Comparison of ENCODE assay signal across 39 mouse cellular contexts in genomic region chr7:46974648-46975047, GRCm38 (mm10). TPM values are rescaled to one million over a fixed set of nuclear protein-coding genes. Genes with fewer than 3 reads are reported as not detected.
"Had no signal": no experiment of that assay in that cellular context is flagged by ENCODE, and none has a peak within 500 bp of the region (broad histone marks: within the 10 kb centered on the region; RNA-seq: fewer than 3 reads in every experiment).

No protein-coding gene starts in this region.

- H3K27me3 ChIP-seq: heart, embryonic 13.5 days; heart, embryonic 15.5 days; hindbrain, embryonic 13.5 days; hindbrain, embryonic 15.5 days; kidney, embryonic 15.5 days; limb, embryonic 13.5 days; limb, embryonic 15.5 days had no signal

- H3K4me1 ChIP-seq: heart, embryonic 13.5 days; heart, embryonic 15.5 days; hindbrain, embryonic 13.5 days; hindbrain, embryonic 15.5 days; kidney, embryonic 15.5 days; limb, embryonic 13.5 days; limb, embryonic 15.5 days had no signal

- DNase-seq: gastrocnemius, postnatal 14 days; gastrocnemius, postnatal 36 days; heart, adult 18-20 months; heart, postnatal 14 days; heart, postnatal 36 days; kidney, adult 11 months; kidney, adult 2 months; kidney, adult 9 months; kidney, postnatal 14 days; kidney, postnatal 36 days; layer of hippocampus, adult 9-11 months; layer of hippocampus, postnatal 36 days had no signal

- H3K9me3 ChIP-seq: heart, embryonic 15.5 days; hindbrain, embryonic 13.5 days; hindbrain, embryonic 15.5 days; kidney, embryonic 15.5 days; limb, embryonic 15.5 days had no signal

- H3K4me3 ChIP-seq: heart, embryonic 13.5 days; heart, embryonic 15.5 days; hindbrain, embryonic 13.5 days; hindbrain, embryonic 15.5 days; kidney, embryonic 15.5 days; limb, embryonic 13.5 days; limb, embryonic 15.5 days had no signal

- H3K27ac ChIP-seq: heart, embryonic 13.5 days; heart, embryonic 15.5 days; hindbrain, embryonic 13.5 days; hindbrain, embryonic 15.5 days; hindbrain, postnatal 0 days; kidney, embryonic 15.5 days; kidney, postnatal 0 days; limb, embryonic 13.5 days; limb, embryonic 15.5 days had no signal

- H3K9ac ChIP-seq: heart, embryonic 13.5 days; heart, embryonic 15.5 days; hindbrain, embryonic 13.5 days; hindbrain, embryonic 15.5 days; kidney, embryonic 15.5 days; limb, embryonic 13.5 days; limb, embryonic 15.5 days had no signal

- ATAC-seq: hindbrain, postnatal 0 days; intestine, embryonic 16.5 days had no signal

- H3K36me3 ChIP-seq: heart, embryonic 13.5 days; heart, embryonic 15.5 days; hindbrain, embryonic 13.5 days; hindbrain, embryonic 15.5 days; kidney, embryonic 15.5 days; limb, embryonic 13.5 days; limb, embryonic 15.5 days had no signal

- H3K4me2 ChIP-seq: heart, embryonic 11.5 days; heart, embryonic 13.5 days; heart, embryonic 15.5 days; hindbrain, embryonic 13.5 days; hindbrain, embryonic 15.5 days; kidney, embryonic 15.5 days; limb, embryonic 13.5 days; limb, embryonic 15.5 days had no signal

RNA-seq across cellular contexts. Expression of gene Gm9999, which starts 8.7 kb away (rescaled TPM):
- total RNA-seq: gastrocnemius, adult 18-20 months; gastrocnemius, adult 8-10 months; gastrocnemius, postnatal 14 days; gastrocnemius, postnatal 36 days; heart, adult 18-20 months; heart, postnatal 14 days; heart, postnatal 36 days; hematopoietic stem cell, adult 5-6 weeks; hindbrain, postnatal 0 days; layer of hippocampus, adult 18-20 months; layer of hippocampus, adult 8-10 months; layer of hippocampus, postnatal 14 days; layer of hippocampus, postnatal 36 days; left cerebral cortex, adult 18-20 months; left cerebral cortex, adult 8-10 months; left cerebral cortex, postnatal 10 days; left cerebral cortex, postnatal 25 days; left cerebral cortex, postnatal 4 days had no signal
- polyA plus RNA-seq: heart, embryonic 11.5 days; heart, embryonic 13.5 days; heart, embryonic 15.5 days; heart, postnatal 0 days; hindbrain, embryonic 11.5 days; hindbrain, embryonic 13.5 days; hindbrain, embryonic 15.5 days; hindbrain, postnatal 0 days; intestine, embryonic 14.5 days; intestine, embryonic 16.5 days; kidney, adult 2 months; kidney, embryonic 15.5 days; kidney, postnatal 0 days; large intestine, adult 2 months; limb, embryonic 11.5 days; limb, embryonic 13.5 days; limb, embryonic 15.5 days had no signal
